Mouse (Mus musculus): ENCODE measurements around the gene Ppm1h. TPM values are rescaled to one million over a fixed set of nuclear protein-coding genes. Genes with fewer than 3 reads are reported as not detected.
A peak's percentile ranks its signal among the peaks of the same experiment; 100 is the strongest.

Ppm1h gene
- polyA plus RNA-seq, 1 experiment from 2014 or later = 5.8 TPM

- no peaks in the 10 kb centered on the region for H3K36me3 ChIP-seq
- no peaks in the 10 kb centered on the region for H3K9me3 ChIP-seq
- no peak overlapping the region for H3K4me3 ChIP-seq
- WGBS = 91% methylated on average over 14 of the region's 14 CpGs
- DNase-seq (ENCODE audit: low spot score) = no peak
- H3K4me1 ChIP-seq (replicated peaks) = peaks cover 45% of the 10 kb centered on the region
- H3K27ac ChIP-seq = no peak overlapping the region
- H3K27me3 ChIP-seq (ENCODE audit: insufficient read depth, poor library complexity, severe bottlenecking) = no peaks in the 10 kb centered on the region
Observed at GRCm38 (mm10) chr10:122890682-122891350, 212.3 kb downstream of the Ppm1h start.

GRCm38 (mm10) chr10:122891461-122891860, 212.9 kb downstream of the Ppm1h start:
- peaks cover 44% of the 10 kb centered on the region for H3K4me1 ChIP-seq (replicated peaks)
- H3K27me3 ChIP-seq (ENCODE audit: insufficient read depth, poor library complexity, severe bottlenecking) = no peaks in the 10 kb centered on the region
- H3K9me3 ChIP-seq = no peaks in the 10 kb centered on the region
- H3K27ac ChIP-seq = no peak overlapping the region
- H3K4me3 ChIP-seq = no peak overlapping the region
- H3K36me3 ChIP-seq = no peaks in the 10 kb centered on the region
- 83% methylated on average over 6 of the region's 6 CpGs for WGBS
- no peak for DNase-seq (ENCODE audit: low spot score)

GRCm38 (mm10) chr10:122894555-122895069, 216.1 kb downstream of the Ppm1h start:
- WGBS = 72% methylated on average over 12 of the region's 12 CpGs
- no peak for DNase-seq (ENCODE audit: low spot score)
- no peaks in the 10 kb centered on the region for H3K27me3 ChIP-seq (ENCODE audit: insufficient read depth, poor library complexity, severe bottlenecking)
- H3K27ac ChIP-seq = peak overlapping the region; percentile 45; the same call in 1 of the 2 replicates
- no peaks in the 10 kb centered on the region for H3K36me3 ChIP-seq
- H3K9me3 ChIP-seq = no peaks in the 10 kb centered on the region
- peaks cover 23% of the 10 kb centered on the region for H3K4me1 ChIP-seq (replicated peaks)
- H3K4me3 ChIP-seq = no peak overlapping the region

DNA sequence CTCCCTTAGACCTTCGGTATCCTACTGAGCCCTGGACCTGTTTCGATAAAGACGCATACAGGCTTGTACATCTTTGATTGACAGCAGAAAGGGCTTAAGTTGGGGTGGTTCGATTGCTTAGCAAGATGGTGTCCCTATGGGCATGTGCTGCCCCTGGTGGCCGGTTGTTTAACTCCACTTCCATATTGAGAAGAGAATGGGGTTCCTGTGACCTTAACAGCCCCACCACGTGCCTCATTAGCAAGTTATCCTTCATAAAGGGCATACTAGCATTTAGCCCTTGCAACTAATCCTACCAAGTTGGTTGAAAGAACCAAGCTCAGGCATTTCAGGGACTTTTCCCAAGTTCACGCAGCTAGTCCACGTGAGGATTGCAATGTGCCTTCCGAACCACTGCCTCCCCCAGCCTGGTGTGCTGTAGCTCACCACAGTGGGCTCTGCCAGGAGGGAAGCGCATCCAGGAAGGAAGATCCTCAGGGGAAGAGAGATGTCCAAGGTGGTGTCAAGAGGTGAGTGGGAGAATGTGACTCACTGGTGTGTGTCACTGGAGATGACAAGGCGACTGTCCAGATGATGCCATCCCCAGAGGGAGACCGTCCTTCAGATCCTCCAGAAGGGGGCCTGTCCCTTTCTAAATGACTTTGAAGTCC, 216.7 kb downstream of the Ppm1h start:
- H3K9me3 ChIP-seq = no peaks in the 10 kb centered on the region
- no peaks in the 10 kb centered on the region for H3K27me3 ChIP-seq (ENCODE audit: insufficient read depth, poor library complexity, severe bottlenecking)
- no peak overlapping the region for H3K4me3 ChIP-seq
- peak; percentile 61 for DNase-seq (ENCODE audit: low spot score)
- H3K36me3 ChIP-seq = no peaks in the 10 kb centered on the region
- peaks cover 30% of the 10 kb centered on the region for H3K4me1 ChIP-seq (replicated peaks)
- WGBS = 73% methylated on average over 12 of the region's 12 CpGs
- peak overlapping the region; percentile 50; the same call in 1 of the 2 replicates for H3K27ac ChIP-seq

- Histone ChIP-seq H3K36me3 (no peaks in the 10 kb centered on the region), H3K27ac (peak overlapping the region; percentile 73; the same call in 1 of the 2 replicates), H3K4me1 (replicated peaks) (peaks cover 43% of the 10 kb centered on the region), H3K27me3 (ENCODE audit: insufficient read depth, poor library complexity, severe bottlenecking) (no peaks in the 10 kb centered on the region), H3K4me3 (no peak overlapping the region), H3K9me3 (no peaks in the 10 kb centered on the region)
- WGBS = 73% methylated on average over 7 of the region's 7 CpGs
- DNase-seq (ENCODE audit: low spot score) = no peak
Observed at GRCm38 (mm10) chr10:122899971-122900370, 221.4 kb downstream of the Ppm1h start.

DNA sequence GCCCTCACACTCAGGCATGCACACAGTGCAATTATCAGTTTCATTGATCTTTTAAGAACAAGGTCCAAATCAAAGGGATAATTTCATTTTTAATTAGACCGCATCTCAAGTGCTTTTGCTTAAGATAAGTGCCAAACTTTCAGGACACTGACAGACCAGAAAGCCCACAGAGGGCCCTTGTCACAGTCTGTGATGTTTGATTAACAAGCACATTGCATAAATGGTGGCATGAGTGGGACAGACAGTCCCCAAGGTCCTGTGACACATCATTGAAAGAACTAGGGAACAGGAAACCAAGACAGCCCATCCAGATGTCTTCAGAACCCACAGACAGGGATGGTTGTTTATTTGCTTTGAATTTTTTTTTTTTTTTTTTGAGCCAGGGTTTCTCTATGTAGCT, 221.9 kb downstream of the Ppm1h start:
- 93% methylated on average over 1 of the region's 1 CpGs for WGBS
- H3K4me1 ChIP-seq (replicated peaks) = peaks cover 39% of the 10 kb centered on the region
- H3K36me3 ChIP-seq = no peaks in the 10 kb centered on the region
- peak overlapping the region; percentile 73; the same call in 1 of the 2 replicates for H3K27ac ChIP-seq
- no peak overlapping the region for H3K4me3 ChIP-seq
- DNase-seq (ENCODE audit: low spot score) = no peak
- H3K27me3 ChIP-seq (ENCODE audit: insufficient read depth, poor library complexity, severe bottlenecking) = no peaks in the 10 kb centered on the region
- H3K9me3 ChIP-seq = no peaks in the 10 kb centered on the region

DNA sequence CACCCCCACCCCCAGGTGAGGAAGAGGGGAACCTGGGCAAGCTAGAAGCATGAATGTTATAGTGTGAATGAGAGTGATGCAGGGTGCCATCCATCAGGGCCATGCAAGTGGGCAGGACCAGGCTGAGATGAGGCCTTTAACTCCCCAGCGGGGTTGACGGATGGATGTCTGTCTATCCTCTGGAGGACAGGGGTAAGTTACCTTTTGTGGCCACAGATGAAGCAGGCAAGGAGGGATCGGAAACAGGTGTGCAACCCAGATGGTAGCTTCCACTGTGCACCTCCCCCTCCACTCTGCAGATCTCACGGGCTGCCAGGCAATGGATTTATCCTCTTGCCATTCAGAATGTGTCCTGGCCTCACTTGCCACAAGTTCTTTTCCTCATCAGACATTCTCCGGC, 222.8 kb downstream of the Ppm1h start:
- WGBS = 87% methylated on average over 5 of the region's 5 CpGs
- peaks cover 34% of the 10 kb centered on the region for H3K4me1 ChIP-seq (replicated peaks)
- H3K36me3 ChIP-seq = no peaks in the 10 kb centered on the region

GRCm38 (mm10) chr10:122909406-122910032, 231.0 kb downstream of the Ppm1h start:
- H3K4me3 ChIP-seq = no peak overlapping the region
- no peaks in the 10 kb centered on the region for H3K27me3 ChIP-seq (ENCODE audit: insufficient read depth, poor library complexity, severe bottlenecking)
- peaks cover 40% of the 10 kb centered on the region for H3K4me1 ChIP-seq (replicated peaks)
- no peak for DNase-seq (ENCODE audit: low spot score)
- H3K9me3 ChIP-seq = no peaks in the 10 kb centered on the region
- peak overlapping the region; percentile 40 for H3K27ac ChIP-seq
- no peaks in the 10 kb centered on the region for H3K36me3 ChIP-seq
- WGBS = 85% methylated on average over 9 of the region's 9 CpGs

More for the DNA sequence above, 222.8 kb downstream of the Ppm1h start:
- no peaks in the 10 kb centered on the region for H3K9me3 ChIP-seq
- no peak overlapping the region for H3K4me3 ChIP-seq
- H3K27ac ChIP-seq = no peak overlapping the region
- no peaks in the 10 kb centered on the region for H3K27me3 ChIP-seq (ENCODE audit: insufficient read depth, poor library complexity, severe bottlenecking)
- DNase-seq (ENCODE audit: low spot score) = no peak

- Histone ChIP-seq H3K4me1 (replicated peaks) (peaks cover 42% of the 10 kb centered on the region), H3K27me3 (ENCODE audit: insufficient read depth, poor library complexity, severe bottlenecking) (no peaks in the 10 kb centered on the region), H3K27ac (peak overlapping the region; percentile 66), H3K9me3 (no peaks in the 10 kb centered on the region), H3K4me3 (no peak overlapping the region), H3K36me3 (no peaks in the 10 kb centered on the region)
- DNase-seq (ENCODE audit: low spot score) = peak; percentile 37
- 53% methylated on average over 8 of the region's 8 CpGs for WGBS
Observed at GRCm38 (mm10) chr10:122910798-122911225, 232.2 kb downstream of the Ppm1h start.

DNA sequence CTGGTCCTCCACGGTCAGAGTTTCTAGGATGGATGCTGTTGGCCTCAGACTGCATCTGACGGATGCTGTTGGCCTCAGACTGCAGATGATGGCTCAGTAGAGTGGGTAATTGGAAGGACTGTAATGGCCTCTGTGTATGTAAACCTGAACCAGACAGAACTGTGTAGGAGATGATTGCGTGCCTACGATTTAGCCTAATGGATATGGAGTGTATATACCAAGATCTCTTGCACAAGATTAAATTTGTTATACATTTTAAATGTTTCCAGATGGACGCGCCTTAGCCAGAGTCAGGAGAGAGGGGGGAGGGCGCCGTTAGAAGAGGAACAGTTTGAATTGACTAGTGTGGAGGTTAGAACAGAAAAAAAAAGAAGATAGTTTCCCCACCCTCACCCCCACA, 233.1 kb downstream of the Ppm1h start:
- WGBS = 65% methylated on average over 8 of the region's 8 CpGs
- DNase-seq (ENCODE audit: low spot score) = no peak
- H3K27ac ChIP-seq = peak overlapping the region; percentile 70
- peaks cover 44% of the 10 kb centered on the region for H3K4me1 ChIP-seq (replicated peaks)
- no peaks in the 10 kb centered on the region for H3K36me3 ChIP-seq
- H3K9me3 ChIP-seq = no peaks in the 10 kb centered on the region
- no peaks in the 10 kb centered on the region for H3K27me3 ChIP-seq (ENCODE audit: insufficient read depth, poor library complexity, severe bottlenecking)
- no peak overlapping the region for H3K4me3 ChIP-seq

- DNase-seq (ENCODE audit: low spot score) = no peak
- H3K4me1 ChIP-seq (replicated peaks) = peaks cover 44% of the 10 kb centered on the region
- WGBS = 38% methylated on average over 12 of the region's 12 CpGs
- H3K27ac ChIP-seq = peak overlapping the region; percentile 85
- no peaks in the 10 kb centered on the region for H3K36me3 ChIP-seq
- no peak overlapping the region for H3K4me3 ChIP-seq
- no peaks in the 10 kb centered on the region for H3K27me3 ChIP-seq (ENCODE audit: insufficient read depth, poor library complexity, severe bottlenecking)
- no peaks in the 10 kb centered on the region for H3K9me3 ChIP-seq
Observed at GRCm38 (mm10) chr10:122912086-122912690, 233.6 kb downstream of the Ppm1h start.

GRCm38 (mm10) chr10:122912701-122913368, 234.3 kb downstream of the Ppm1h start:
- WGBS = 16% methylated on average over 19 of the region's 19 CpGs
- peak; percentile 72 for DNase-seq (ENCODE audit: low spot score)
- peaks cover 44% of the 10 kb centered on the region for H3K4me1 ChIP-seq (replicated peaks)
- H3K4me3 ChIP-seq = peak overlapping the region; percentile 13; the same call in 1 of the 2 replicates
- peak overlapping the region; percentile 85 for H3K27ac ChIP-seq
- no peaks in the 10 kb centered on the region for H3K9me3 ChIP-seq
- no peaks in the 10 kb centered on the region for H3K27me3 ChIP-seq (ENCODE audit: insufficient read depth, poor library complexity, severe bottlenecking)
- no peaks in the 10 kb centered on the region for H3K36me3 ChIP-seq
